Mouse (Mus musculus): ENCODE data around the gene Ubtf. TPM values are rescaled to one million over a fixed set of nuclear protein-coding genes. Genes with fewer than 3 reads are reported as not detected.

The Ubtf gene
- polyA plus RNA-seq, 2 experiments from 2014 or later: 37.4 to 49.6 TPM

- ATAC-seq: no peak
Observed at GRCm38 (mm10) chr11:102258095-102258494, 61.4 kb downstream of the Ubtf start.

DNA sequence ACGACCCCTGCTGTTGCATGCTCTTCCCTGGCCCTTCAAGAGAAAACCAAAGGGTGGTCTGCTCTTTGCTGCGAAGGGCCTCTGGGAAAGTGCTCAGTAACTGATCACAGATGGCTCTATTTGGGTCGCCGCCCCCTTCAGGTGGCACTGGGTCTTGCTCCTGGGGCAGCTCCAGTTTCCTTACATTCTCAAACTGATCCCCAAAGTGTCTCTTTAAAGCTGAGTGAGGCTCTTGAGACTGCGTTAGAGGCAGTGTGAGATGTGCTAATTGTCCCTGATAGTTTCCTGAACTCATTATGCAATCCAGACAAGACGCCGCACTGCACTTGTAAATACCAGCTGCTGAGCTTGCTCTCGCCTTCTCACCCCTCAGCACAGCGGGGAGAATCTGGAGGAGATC is 62.0 kb downstream of the Ubtf start:
- ATAC-seq: no peak

Other genes with a start within 250 kb of the Ubtf start
- 1 to 10 TPM; 2.5 to 3.7 TPM for gene Mpp2, start 231.2 kb downstream of the Ubtf start, polyA plus RNA-seq (2017; shearing (Covaris generic))
- gene Ppy, start 218.4 kb downstream of the Ubtf start, polyA plus RNA-seq (2017; shearing (Covaris generic)): not detected
- not detected for gene Pyy, start 211.9 kb downstream of the Ubtf start, polyA plus RNA-seq (2017; shearing (Covaris generic))
- not detected for gene Nags, start 174.2 kb downstream of the Ubtf start, polyA plus RNA-seq (2017; shearing (Covaris generic))
- gene Tmem101, start 163.3 kb downstream of the Ubtf start, polyA plus RNA-seq (2017; shearing (Covaris generic)): 10 to 100 TPM; 13.5 to 15.4 TPM
- gene Lsm12, start 134.4 kb downstream of the Ubtf start, polyA plus RNA-seq (2017; shearing (Covaris generic)): 10 to 100 TPM; 44.8 to 78.5 TPM
- 10 to 100 TPM; 24.6 to 36.3 TPM for gene G6pc3, start 130.1 kb downstream of the Ubtf start, polyA plus RNA-seq (2017; shearing (Covaris generic))
- gene Hdac5, start 89.6 kb downstream of the Ubtf start, polyA plus RNA-seq (2017; shearing (Covaris generic)): 1 to 10 TPM; 6.0 to 9.3 TPM
- gene BC030867, start 70.9 kb downstream of the Ubtf start, polyA plus RNA-seq (2017; shearing (Covaris generic)): 1 to 10 TPM; 2.0 to 3.8 TPM
- gene Asb16, start 51.0 kb downstream of the Ubtf start, polyA plus RNA-seq (2017; shearing (Covaris generic)): not detected
- 10 to 100 TPM; 54.5 to 58.3 TPM for gene Tmub2, start 34.8 kb downstream of the Ubtf start, polyA plus RNA-seq (2017; shearing (Covaris generic))
- 1 to 10 TPM; 7.5 to 8.3 TPM for gene Atxn7l3, start 23.1 kb downstream of the Ubtf start, polyA plus RNA-seq (2017; shearing (Covaris generic))
- gene Slc4a1, start 46.5 kb upstream of the Ubtf start, polyA plus RNA-seq (2017; shearing (Covaris generic)): 1 to 10 TPM in 1 of 2 experiments, not detected in 1; 2.9 TPM
- gene Rundc3a, start 73.7 kb upstream of the Ubtf start, polyA plus RNA-seq (2017; shearing (Covaris generic)): 1 to 10 TPM; 2.4 TPM
- gene Slc25a39, start 88.2 kb upstream of the Ubtf start, polyA plus RNA-seq (2017; shearing (Covaris generic)): 10 to 100 TPM; 50.9 to 65.4 TPM
- 10 to 100 TPM; 23.7 to 30.3 TPM for gene Grn, start 110.6 kb upstream of the Ubtf start, polyA plus RNA-seq (2017; shearing (Covaris generic))
- gene Fam171a2, start 127.9 kb upstream of the Ubtf start, polyA plus RNA-seq (2017; shearing (Covaris generic)): not detected
- gene Itga2b, start 150.4 kb upstream of the Ubtf start, polyA plus RNA-seq (2017; shearing (Covaris generic)): under 1 TPM in 1 of 2 experiments, not detected in 1; 0.34 TPM
- gene Gpatch8, start 236.7 kb upstream of the Ubtf start, polyA plus RNA-seq (2017; shearing (Covaris generic)): 10 to 100 TPM; 54.2 to 55.9 TPM

Measured in activated CD4-positive, CD25-positive, alpha-beta regulatory T cell, adult 4 months (primary cell).